Mouse (Mus musculus) ES-E14 (cell line): ENCODE measurements at regions not wholly inside any gene's neighbourhood (a gene's known extent, or its start where the extent isn't known, plus 50 kb on each side); places are given as distances from the start of the nearest gene placed in this dataset.
"Not testable (repeated sequence)": the region's sequence is repeated elsewhere in the genome, so short reads cannot be mapped to it uniquely, and the experiment has no call there.

Source experiments
- DNase-seq: peaks from one replicate; pipeline ENCODE4 v3.0.0-alpha.2; 2013; ENCODE audit warnings: low read depth, low spot score
- H3K27ac ChIP-seq: 2 replicates; pipeline ENCODE4 v1.5.1; 2012; ENCODE audit warnings: low read depth, mild to moderate bottlenecking, low read length, moderate library complexity, mixed read lengths; ENCODE audit not compliant: poor library complexity, insufficient read depth, severe bottlenecking
- H3K36me3 ChIP-seq: 2 replicates; pipeline ENCODE4 v1.6.1; 2012; ENCODE audit warnings: mild to moderate bottlenecking, low read length, moderate library complexity, mixed read lengths; ENCODE audit not compliant: control insufficient read depth, poor library complexity, insufficient read depth, severe bottlenecking
- H3K4me1 ChIP-seq, 2 experiments: fragments of 150-350 bp in 1 of 2; sonication (generic) in 1 of 2; 2 replicates each; pipeline ENCODE4 v1.6.1; 2012; ENCODE audit warnings: low read length in 2 of 2, mild to moderate bottlenecking in 1 of 2, mixed read lengths in 1 of 2; ENCODE audit not compliant: control insufficient read depth in 2 of 2, insufficient read depth in 2 of 2, poor library complexity in 1 of 2
- H3K4me3 ChIP-seq, 2 experiments: fragments of 150-350 bp in 1 of 2; sonication (generic) in 1 of 2; 2 replicates each; pipeline ENCODE4 v1.5.1; 2012; ENCODE audit warnings: low read length in 2 of 2, low read depth in 1 of 2, mild to moderate bottlenecking in 1 of 2, mixed read lengths in 1 of 2; ENCODE audit not compliant: insufficient read depth in 1 of 2, poor library complexity in 1 of 2, severe bottlenecking in 1 of 2
- H3K9ac ChIP-seq: 2 replicates; pipeline ENCODE4 v1.6.1; 2012; ENCODE audit warnings: low read depth, mild to moderate bottlenecking, low read length, mixed read lengths; ENCODE audit not compliant: poor library complexity, insufficient read depth, severe bottlenecking
- H3K9me3 ChIP-seq: fragments of 150-350 bp; sonication (generic); 2 replicates; pipeline ENCODE4 v1.6.1; 2012; ENCODE audit warnings: low read depth, mild to moderate bottlenecking, low read length; ENCODE audit not compliant: control insufficient read depth, insufficient read depth
- CHD2 ChIP-seq: IDR thresholded peaks from 2 replicates; pipeline ENCODE4 v1.6.1; 2014; ENCODE audit warnings: mild to moderate bottlenecking, low read depth, low read length, inconsistent platforms
- HCFC1 ChIP-seq: IDR thresholded peaks from 2 replicates; pipeline ENCODE4 v1.6.1; 2012; ENCODE audit warnings: low read length, inconsistent platforms, borderline replicate concordance; ENCODE audit not compliant: insufficient read depth
- MAFK ChIP-seq: IDR thresholded peaks from 2 replicates; pipeline ENCODE4 v1.6.1; 2014; ENCODE audit warnings: mild to moderate bottlenecking, low read depth, low read length, inconsistent platforms; ENCODE audit not compliant: insufficient read depth
- ZC3H11A ChIP-seq: IDR thresholded peaks from 2 replicates; pipeline ENCODE4 v1.6.1; 2012; ENCODE audit warnings: low read depth, mild to moderate bottlenecking, inconsistent platforms, low read length, borderline replicate concordance
- ZNF384 ChIP-seq: IDR thresholded peaks from 2 replicates; pipeline ENCODE4 v1.6.1; 2012; ENCODE audit warnings: low read depth, low read length, inconsistent platforms
- in situ Hi-C, 2 experiments: fragments of 600-800 bp; cut with MboI; formaldehyde crosslinking; loops; one replicate each; pipeline ENCODE4 v1.15.1; 2025; ENCODE audit warnings: low sequenced_read_pairs in 2 of 2, inconsistent platforms in 1 of 2; ENCODE audit not compliant: unreplicated experiment in 2 of 2

DNA sequence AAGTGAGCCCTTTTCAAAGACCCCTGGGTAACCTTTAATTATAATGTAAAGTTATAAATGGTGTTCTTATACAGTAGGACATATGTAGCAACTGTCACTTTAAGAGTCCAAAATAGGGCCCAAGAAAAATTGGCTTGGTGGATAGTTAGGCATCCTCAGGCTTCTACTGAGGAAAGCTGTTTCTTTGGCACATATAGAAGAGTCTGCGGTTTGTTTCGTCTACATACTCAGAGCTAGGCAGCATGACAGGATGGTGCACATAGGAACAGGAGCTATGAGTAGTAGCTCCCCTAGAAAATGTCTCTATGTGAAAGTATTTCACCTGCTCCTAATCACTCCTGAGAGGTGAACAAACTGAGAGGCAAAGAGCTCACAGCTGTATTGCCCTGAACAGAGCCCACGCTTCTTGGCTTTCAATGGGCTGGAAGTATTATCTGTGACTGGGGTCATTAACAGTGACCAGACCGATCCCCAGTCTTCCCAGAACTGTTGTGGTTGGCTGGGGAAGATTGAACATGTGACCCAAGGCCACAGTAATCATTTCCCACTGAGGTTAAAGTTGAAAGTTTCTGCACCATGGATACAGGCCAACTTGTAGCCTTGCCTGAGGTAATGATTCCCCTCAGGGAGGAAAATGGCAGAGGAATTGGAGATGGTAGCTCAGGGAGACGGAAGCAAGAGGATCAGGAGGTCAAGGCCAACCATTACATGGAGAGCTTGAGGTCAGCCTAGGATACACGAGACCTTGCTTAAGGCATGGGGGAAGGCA is 235.3 kb downstream of the Tmem114 start:
- Histone ChIP-seq H3K36me3 (no peaks in the 10 kb centered on the region), H3K4me1 (no peaks in the 10 kb centered on the region; a peak in 1 of 4 replicates), H3K4me3 (no peak overlapping the region), H3K27ac (no peak overlapping the region), H3K9me3 (no peaks in the 10 kb centered on the region), H3K9ac (no peak overlapping the region)
- in situ Hi-C loops: no loop called here
- TF ChIP-seq HCFC1 (no peak), MAFK (no peak), ZNF384 (no peak), CHD2 (no peak), ZC3H11A (no peak)
- no peak for DNase-seq

DNA sequence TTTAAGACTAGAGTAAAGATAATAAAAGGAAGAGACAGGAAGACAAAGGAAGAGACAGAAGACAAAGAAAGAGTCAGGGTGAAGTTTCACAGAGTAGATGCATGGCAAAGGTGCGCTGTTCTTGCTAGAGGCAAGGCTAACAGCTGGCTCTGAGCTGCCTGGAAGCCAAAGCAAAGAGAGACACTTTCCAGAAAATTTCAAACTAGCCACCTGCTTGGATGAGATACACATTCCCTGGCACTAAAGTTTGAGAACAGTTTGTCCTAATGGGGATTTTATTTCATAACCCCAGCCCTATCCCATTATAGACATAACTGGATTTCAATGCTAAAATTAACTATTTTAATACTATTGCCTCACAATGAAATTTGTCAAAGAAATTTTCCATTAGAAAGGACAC is 235.9 kb downstream of the Tmem114 start:
- Histone ChIP-seq H3K9me3 (no peaks in the 10 kb centered on the region), H3K4me3 (no peak overlapping the region), H3K36me3 (no peaks in the 10 kb centered on the region), H3K4me1 (no peaks in the 10 kb centered on the region; a peak in 1 of 4 replicates), H3K27ac (no peak overlapping the region), H3K9ac (no peak overlapping the region)
- in situ Hi-C loops: no loop called here
- TF ChIP-seq HCFC1 (no peak), ZC3H11A (no peak), CHD2 (no peak), MAFK (no peak), ZNF384 (no peak)
- no peak for DNase-seq

DNA sequence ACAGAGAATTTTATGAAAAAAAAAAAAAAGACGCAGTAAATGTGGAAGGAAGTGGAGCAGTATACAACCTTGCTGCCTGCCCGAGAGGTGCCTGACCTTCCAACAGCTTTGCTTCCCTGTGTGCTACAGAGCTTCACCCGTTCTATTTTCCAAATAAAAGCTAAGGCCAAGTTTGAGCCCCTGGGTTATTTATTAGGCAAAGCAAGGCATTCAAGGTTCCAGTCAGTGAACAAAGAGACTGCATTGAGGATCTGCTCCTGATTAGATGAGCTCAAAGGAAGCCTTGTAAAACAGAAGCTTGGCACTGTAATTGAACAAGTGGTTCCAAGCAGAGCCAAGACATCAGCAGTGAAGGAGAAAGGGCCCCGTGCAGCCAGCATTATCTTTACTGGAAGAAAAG is 236.4 kb downstream of the Tmem114 start:
- no peak for DNase-seq
- Histone ChIP-seq H3K9ac (no peak overlapping the region), H3K27ac (no peak overlapping the region), H3K9me3 (no peaks in the 10 kb centered on the region), H3K36me3 (no peaks in the 10 kb centered on the region), H3K4me3 (no peak overlapping the region), H3K4me1 (no peaks in the 10 kb centered on the region; a peak in 1 of 4 replicates)
- TF ChIP-seq ZNF384 (0 out of 2 replicates have a peak, but pooled peaks have one; percentile 12), CHD2 (no peak)
- in situ Hi-C loops: no loop called here

DNA sequence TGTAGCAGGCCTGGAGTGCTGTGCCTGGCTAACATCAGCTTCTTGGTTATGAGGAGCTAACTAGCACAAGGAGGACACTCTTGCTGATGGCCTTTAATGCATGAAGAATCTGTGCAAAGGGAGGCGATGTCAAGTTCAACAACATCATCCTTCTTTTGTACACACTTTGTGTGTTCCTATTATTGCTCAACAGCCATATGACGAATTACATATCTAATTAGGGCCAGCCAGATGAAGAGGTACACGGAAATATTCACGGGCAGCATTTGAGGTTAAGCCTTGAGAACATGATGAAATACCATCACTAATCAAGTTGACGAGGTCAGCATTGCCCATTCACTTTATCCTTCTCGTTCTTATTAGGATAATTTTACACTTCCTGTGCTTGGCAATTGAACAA is 240.2 kb downstream of the Tmem114 start:
- Histone ChIP-seq H3K4me1 (no peaks in the 10 kb centered on the region), H3K9ac (no peak overlapping the region), H3K9me3 (no peaks in the 10 kb centered on the region), H3K27ac (no peak overlapping the region), H3K36me3 (no peaks in the 10 kb centered on the region), H3K4me3 (no peak overlapping the region)
- TF ChIP-seq ZNF384 (no peak), ZC3H11A (no peak), CHD2 (no peak), HCFC1 (no peak)
- no peak for DNase-seq
- in situ Hi-C loops: no loop called here

DNA sequence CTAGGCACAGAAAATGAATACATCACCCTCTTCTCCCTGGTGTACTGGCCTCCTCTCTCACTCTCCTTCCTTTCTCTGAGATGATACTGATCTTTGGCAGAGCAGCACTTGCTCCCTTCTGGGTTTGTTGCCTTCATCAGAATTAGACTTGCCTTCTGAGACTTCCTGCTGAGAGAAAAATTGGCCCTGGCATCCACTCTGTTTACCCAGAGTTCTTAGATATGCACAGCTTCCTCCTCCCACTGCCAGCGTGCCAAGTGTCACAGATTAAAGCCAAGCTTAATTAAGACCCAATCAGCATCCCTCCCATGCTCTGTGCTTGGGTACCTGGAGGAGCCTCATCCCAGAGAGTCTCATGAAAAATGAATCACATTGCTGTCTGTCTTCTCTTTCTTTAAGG is 246.0 kb downstream of the Tmem114 start:
- no peak for DNase-seq
- no peak overlapping the region for H3K9ac ChIP-seq
- in situ Hi-C loops: no loop called here
- no peak overlapping the region for H3K27ac ChIP-seq
- no peak overlapping the region for H3K4me3 ChIP-seq
- no peaks in the 10 kb centered on the region for H3K9me3 ChIP-seq
- no peaks in the 10 kb centered on the region for H3K4me1 ChIP-seq
- no peaks in the 10 kb centered on the region for H3K36me3 ChIP-seq
- TF ChIP-seq MAFK: no peak

DNA sequence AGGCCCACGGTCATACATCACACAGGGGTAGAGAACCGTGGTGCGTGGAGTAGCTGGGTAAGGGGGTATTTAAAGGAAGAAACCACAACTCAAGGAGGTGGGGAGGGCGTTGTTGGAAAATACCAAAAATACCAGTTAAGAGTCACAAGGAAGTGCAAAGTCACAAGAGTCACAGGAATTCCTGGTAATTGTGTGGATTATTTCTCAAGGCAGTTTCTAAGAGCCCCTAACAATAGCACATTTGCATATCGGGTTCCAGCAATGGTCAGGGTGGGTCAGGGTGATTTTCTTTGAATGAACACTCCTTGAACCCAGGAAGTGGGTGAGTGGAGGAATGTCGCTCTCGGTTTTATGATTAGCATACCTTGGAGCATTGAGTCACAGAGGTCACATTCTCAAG is 247.7 kb downstream of the Tmem114 start:
- in situ Hi-C loops, DNase-seq, H3K4me1 ChIP-seq, H3K4me3 ChIP-seq, H3K9me3 ChIP-seq, H3K36me3 ChIP-seq, H3K9ac ChIP-seq: not testable (repeated sequence)
- peak overlapping the region; percentile 44; the same call in 1 of the 2 replicates for H3K27ac ChIP-seq
